Mouse (Mus musculus) small intestine, adult 2 months (tissue): ENCODE results near the gene Asb16.

Source experiments
- CTCF ChIP-seq: fragments of 200-500 bp; IDR thresholded peaks from 2 replicates; pipeline ENCODE4 v1.5.1; 2012; ENCODE audit warnings: low read depth, mild to moderate bottlenecking, control low read depth, inconsistent platforms, low read length, moderate library complexity, mixed read lengths; ENCODE audit not compliant: insufficient replicate concordance, insufficient read length; ENCODE audit errors: extremely low read depth
- POLR2A ChIP-seq: fragments of 200-500 bp; IDR thresholded peaks from 2 replicates; pipeline ENCODE4 v1.6.1; 2012; ENCODE audit warnings: low read depth, mild to moderate bottlenecking, control low read depth, inconsistent platforms, low read length, moderate library complexity

- TF ChIP-seq POLR2A, result no peak
- TF ChIP-seq CTCF, result no peak
These were observed 41.0 kb upstream of the Asb16 start for GRCm38 (mm10) chr11:102227270-102228190.
